Mouse (Mus musculus) right cerebral cortex, adult 18-20 months (tissue): ENCODE results near the gene Tmem62.
"Not testable (repeated sequence)": the region's sequence is repeated elsewhere in the genome, so short reads cannot be mapped to it uniquely, and the experiment has no call there.

ENCODE experiments used
- DNase-seq: peaks from one replicate; pipeline ENCODE4 v3.0.0; 2022; ENCODE audit warnings: mixed read lengths

Gene Tmem62

DNA sequence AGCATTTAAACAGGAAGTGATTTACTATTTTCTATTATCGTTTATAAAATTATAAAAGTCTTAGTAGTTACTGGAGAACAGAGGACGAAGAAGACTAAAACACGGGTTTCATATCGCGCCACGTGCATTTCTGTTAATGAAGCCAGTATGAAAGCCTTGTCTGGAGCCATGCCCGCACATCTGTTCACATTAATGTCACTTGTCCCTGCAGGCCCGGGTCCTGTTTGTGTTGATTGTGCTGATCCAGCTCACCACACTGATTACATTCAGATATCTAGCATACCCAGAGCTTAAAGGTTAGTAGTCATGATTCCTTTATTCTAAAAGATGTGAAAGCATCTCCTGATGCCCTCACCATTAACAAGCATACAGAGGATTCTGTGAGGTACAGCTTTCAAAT is 22.0 kb downstream of the Tmem62 start:
- DNase-seq, result no peak

DNA sequence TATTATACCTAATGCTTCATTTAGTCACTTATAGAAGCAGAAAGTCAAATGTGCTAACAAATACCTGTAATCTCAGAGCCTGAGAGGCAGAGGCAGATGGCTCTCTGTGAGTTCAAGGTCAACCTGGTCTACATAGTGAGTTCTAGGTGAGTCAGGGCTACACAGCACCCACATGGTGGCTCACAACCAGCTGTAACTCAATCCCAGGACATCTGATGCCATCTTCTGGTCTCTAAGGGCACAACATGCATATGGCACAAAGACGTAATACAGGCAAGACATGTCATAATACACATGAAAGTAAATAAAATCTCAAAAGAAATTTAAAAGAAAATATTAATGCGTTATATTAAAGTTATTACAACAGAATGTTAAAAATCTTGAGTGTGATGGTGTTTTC is 26.8 kb downstream of the Tmem62 start:
- DNase-seq, result no peak

DNA sequence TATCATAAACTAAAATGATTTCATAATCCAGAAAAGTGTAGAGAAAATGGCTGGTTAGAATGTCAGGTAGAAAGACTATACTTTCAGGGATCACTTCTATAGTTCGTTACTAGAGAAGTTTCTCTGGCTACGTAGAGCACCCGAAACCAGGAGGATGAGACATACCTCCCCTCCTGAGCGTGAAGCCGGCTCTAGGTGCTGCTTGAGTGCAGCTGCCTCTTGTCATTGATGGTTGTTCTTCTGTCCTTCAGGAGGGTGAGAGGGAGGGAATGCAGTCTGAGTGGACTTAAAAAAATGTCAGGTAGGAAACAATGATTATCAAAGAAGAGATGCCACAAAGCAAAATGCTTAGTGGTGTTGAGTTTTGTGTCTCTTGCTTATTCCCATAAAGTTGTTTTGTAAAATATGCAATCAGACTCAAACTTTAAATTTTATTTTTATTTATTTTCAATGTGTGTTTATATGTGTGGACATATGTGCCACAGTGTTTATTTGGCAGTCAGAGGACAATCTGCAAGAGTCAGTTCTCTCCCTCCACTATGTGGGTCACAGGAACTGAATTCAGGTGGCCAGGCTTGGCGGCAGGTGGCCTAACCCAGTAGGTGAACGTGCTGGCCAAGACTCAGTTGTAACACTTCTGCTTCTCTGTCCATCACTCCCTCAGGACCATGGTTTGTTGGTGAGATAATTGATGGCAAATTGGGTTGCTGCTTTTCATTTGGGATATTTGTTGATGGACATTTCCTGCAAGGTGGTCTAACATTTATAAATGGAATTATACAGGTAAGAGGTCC is 27.4 kb downstream of the Tmem62 start:
- no peak for DNase-seq

DNA sequence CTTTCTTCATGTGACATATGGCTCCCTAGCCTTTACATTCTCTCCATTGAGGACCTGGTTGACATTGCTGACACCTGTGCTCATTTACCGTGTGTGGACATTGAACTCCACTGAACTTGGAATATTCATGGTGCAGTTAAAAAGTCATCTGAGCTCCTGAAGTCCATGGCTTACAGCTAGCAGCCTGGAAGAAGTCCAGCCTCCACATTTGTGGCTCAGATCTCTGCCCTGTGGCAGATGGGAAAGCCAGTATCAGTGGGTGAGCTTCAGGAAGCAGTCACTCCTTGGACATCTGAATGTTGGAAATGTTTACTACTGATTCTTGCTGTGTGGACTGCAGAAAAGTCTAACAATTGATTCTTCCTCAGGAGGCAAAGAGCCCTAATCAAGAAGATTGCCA is 30.2 kb downstream of the Tmem62 start:
- no peak for DNase-seq

DNA sequence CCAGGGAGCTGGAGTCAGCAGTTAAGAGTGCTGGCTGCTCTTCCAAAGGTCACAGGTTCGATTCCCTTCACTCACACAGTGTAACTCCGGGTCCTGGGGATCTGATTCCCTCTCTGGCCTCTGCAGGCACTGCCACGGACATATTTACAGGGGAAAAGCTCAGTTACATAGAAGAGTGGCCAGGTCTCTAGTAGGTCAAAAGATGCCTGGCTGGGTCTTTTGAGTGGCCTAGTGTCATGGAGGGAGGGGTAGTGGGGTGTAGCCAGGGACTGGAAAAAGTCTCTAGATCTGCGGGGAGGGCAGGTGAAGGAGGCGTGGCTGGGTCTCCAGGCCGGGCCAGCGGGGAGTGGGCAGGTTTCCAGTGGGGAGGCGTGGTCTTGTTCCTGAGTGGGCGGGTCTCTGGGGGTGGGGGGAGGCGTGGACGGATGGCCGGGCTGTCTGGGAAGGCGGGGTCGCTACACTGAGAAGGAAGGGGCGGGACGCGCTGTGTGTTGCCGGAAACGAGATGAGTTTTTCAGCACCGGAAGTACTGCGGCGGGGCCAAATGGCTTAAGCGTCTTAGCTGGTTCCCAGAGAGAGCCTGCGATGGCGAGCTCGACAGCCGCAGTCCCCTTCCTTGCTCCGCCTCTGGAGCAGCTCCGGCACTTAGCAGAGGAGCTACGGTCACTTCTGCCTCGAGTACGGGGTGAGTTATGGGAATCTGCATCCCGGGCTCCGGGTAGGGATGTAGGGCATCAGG is 31.3 kb downstream of the Tmem62 start, which contains the start of gene Ccndbp1:
Ccndbp1 (plus strand) TSS at position 479 of the 739 bp plus-strand sequence.
- peak; percentile 85 for DNase-seq

DNA sequence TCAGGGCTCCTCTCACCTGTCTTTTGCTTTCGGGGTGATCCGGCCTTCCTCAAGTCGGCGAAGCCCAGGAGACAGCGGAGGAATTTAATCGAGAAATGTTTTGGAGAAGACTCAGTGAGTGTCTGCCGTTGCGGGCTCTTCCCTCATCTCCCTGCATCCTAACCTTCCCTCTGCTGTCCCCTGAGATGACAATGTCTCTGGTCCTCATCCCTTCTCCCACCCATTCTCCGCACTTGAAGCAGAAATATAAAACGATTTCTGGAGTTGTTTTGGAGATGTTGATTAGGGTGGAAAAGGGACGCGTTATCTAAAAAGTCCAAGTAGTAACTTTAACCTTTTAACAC is 31.8 kb downstream of the Tmem62 start:
- no peak for DNase-seq

DNA sequence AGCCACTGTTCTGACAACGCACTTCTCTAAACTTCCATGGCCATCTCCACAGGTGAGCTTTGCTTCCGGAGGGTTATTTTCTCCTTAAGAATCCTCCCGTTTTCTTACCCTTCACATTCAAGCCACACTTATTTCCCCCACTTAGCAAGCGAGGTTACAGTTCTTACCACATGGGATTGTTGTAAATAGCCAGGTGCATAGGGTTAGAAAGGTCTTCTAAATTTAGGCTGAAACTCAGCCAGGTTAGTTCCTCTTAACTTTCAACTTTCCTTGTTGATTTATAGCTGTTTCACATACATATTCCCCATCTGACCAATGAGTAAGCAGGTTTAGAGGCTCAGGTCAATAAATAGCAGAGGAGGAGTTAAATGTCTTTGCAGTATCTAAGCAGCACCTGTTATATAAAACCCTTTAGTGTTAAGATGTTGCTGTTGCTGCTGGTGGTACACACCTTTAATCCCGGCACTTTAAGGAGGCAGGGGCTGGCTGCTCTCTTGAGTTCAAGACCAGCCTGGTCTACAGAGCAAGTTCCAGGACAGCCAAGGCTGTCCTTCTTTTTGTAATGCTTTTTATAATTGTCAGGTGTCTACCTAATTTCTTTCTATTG is 32.4 kb downstream of the Tmem62 start:
- no peak for DNase-seq

DNA sequence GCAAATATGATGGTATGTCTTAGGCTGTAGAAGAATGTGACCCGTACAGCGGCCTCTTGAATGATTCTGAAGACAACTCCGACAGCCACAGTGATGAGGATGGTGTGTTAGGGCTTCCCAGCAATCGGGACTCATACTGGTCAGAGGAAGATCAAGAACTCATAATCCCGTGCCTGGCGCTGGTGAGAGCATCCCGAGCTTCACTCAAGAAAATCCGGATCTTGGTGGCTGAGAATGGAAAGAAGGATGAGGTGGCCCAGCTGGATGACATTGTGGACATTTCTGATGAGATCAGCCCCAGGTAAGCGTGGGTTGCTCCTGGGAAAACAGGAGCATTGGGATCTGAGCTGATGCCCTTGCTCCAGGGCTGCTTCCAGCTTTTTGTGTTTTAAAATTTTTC is 35.9 kb downstream of the Tmem62 start:
- DNase-seq, result no peak

DNA sequence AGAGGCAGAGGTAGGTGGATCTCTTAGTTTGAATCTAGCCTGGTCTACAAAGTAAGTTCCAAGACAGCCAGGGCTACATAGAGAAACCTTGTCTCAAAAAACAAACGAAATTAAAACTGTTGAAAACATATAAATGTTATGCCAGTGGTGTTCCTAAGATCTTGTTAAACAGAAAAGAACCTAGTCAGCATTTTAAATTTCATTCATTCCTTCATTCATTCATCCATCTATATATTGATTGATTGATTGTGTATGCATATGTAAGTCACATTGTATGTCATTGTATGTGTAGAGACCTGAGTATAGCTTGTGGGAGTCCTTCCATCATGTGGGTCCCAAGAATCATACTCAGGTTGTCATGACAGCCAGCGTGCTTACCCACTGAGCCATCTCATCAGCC is 38.7 kb downstream of the Tmem62 start:
- no peak for DNase-seq

DNA sequence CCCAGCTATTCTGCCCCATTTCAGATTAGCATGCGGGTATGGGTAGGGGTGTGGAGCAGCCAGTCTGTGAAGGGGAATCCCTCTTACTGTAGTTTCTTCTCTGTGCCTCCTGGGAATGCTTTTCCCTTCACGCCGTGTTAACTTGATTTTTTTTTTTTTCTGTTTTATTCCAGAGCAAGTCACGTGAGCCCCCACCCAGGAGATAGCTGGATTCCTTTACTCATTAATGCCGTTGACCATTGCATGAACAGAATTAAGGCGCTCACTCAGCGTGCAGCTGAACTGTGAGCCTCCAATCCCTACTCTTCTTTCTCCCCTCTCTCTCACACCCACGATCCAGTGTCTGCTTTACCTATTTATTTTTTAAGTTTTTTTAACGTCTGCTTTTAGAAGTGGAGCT is 39.4 kb downstream of the Tmem62 start:
- no peak for DNase-seq

DNA sequence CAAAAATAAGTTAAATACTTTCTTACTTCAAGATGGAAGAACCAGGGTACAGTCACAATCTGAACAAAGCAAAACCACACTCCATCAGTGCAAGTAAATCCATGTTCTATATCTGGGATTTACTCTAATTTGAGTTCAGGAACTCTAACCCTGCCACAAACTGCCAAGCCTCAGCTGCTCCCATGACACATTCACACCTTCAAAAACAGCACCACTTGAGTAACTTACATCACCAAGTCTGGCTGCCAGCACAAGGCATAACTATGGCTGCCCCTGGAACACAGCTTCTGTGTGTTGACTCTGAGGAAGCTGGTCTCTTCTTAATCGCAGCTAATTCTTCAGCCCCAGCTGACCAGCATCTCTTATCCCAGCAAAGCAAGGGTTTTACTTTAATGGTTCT is 40.3 kb downstream of the Tmem62 start:
- no peak for DNase-seq

DNA sequence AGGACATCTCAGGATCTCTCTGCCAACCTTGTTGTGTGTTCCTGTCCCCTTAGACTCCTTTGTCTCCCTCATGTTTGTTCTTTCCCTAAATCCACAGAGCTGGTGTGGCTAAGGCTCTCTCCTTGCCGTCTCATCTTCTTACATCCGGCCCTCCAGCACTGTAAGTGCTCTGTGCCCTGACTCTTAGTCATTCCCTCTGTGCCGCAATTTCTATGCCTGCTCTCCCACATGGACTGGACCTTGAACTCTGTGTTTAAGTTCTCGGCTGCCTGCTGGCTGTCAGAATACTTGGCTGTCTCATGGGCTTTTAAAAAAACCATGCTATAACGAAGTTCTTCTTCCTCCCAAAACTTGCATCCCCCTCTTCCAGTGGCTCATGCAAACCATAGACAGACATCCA is 46.1 kb downstream of the Tmem62 start:
- no peak for DNase-seq

DNA sequence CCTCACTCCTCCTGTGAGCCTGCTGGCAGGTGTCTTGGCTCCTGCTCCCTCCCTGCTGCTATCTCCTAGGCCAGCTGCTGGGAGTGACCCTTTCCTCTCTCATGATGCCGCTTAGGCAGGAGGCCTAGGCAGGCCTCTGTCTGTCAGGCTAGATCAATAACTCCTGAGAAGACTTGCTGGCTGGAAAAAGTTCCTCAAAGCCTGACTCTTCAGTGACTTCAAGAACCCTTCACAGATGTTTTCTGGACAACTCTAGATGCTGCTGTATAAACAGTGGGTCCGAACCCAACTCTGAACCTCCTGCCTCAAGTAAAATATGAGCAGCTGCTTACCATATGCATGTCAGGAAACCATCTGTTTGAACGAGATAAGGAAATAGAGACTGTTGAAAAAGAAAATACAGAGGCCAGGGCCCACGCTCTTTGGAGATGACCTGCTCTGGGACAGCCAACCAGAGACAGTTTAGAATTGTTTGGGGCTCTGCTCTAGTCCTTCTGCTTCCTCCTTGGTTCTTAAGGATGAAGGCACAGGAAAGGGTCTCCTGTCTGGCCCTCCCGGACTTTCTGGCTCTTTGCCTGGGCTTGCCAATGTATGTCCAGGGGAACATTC is 60.0 kb downstream of the Tmem62 start, which contains the start of gene Epb42:
Epb42 (minus strand) TSS at position 340 of the 609 bp plus-strand sequence.
- DNase-seq, result no peak

DNA sequence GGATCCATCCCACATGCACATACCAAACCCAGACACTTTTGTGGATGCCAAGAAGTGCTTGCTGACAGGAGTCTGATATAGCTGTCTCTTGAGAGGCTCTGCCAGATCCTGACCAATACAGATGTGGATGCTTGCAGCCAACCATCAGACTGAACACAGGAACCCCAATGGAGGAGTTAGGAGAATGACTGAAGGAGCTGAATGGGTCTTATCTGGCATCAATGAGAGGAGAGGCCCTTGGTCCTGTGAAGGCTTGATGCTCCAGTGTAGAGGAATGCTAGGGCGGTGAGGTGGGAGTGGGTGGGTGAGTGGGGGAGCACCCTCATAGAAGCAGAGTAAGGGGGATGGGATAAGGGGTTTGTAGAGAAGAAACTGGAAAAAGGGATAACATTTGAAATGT is 62.0 kb downstream of the Tmem62 start:
- DNase-seq, result not testable (repeated sequence)

DNA sequence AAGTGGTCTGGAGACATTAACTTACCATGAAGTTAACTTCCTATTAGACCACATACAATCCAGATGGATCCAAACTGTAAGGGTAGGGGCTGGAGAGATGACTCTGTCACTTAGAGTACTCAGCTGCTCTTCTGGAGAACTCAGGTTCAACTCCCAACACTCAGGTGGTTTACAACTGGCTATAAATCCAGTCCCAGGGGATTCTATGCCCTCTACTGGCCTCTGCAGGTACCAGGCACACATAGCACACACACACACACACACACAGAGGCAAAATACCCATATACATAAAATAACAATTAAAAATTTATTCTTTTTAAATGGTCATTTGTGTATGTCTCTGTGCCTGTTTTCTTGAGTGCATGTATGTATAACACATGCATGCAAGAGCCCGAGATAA is 62.6 kb downstream of the Tmem62 start:
- no peak for DNase-seq

DNA sequence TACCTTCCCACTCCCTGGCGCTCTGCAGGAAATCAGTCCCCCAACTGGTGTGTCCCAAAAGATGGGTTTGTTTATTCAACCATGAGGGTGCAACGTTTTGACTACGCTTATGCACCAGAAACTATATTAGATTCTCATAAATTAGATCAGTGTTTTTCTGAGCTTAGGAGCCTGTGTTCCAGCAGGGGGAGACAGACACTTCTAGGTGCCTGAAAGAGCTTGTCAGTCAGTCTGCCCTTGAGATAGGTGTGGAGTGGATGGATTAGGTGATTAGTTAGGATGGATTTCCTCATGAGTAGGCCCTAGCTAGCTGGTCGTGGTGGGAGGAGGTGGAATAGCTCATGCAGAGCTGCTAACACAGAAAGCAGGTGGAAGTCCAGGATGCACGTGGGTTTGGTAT is 64.3 kb downstream of the Tmem62 start:
- DNase-seq, result peak; percentile 16

DNA sequence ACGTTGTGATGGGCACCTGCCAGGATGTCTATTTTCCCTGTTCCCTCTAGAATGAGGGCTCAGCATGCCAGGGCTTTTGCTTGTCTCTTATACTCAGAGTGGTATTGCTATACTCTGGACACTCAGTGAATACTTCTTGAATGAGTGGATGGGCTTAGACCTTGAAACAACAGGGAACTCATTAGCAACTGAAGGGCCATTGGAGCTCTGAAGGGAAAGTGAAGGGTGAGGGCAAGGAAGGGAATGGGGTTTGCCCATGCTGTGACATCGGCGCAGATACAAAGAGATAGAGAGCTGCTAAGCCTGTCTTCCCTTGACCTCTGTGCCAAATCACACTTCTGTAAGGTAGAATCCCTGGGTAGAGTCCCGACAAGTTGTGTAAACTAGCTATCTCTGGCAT is 68.8 kb downstream of the Tmem62 start:
- DNase-seq, result no peak

DNA sequence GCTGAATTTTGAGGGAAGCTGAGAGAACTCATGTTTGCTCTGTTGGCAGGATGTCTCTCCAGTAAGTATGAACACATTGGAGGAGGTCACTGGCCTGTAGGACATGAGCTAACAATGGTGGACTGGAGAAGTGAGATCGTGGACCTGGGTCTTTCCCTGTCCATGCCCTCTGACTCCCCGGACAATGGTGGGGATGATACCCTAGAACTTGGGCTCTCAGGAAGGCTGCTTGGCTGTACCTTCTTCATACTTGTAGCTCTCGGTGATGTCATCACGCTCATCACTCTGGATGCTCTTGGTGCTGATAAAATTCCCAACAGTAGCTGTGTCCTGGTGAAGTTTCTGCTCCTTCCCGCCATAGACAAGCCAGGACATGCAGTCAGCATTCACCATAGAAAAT is 75.4 kb downstream of the Tmem62 start:
- DNase-seq, result no peak

DNA sequence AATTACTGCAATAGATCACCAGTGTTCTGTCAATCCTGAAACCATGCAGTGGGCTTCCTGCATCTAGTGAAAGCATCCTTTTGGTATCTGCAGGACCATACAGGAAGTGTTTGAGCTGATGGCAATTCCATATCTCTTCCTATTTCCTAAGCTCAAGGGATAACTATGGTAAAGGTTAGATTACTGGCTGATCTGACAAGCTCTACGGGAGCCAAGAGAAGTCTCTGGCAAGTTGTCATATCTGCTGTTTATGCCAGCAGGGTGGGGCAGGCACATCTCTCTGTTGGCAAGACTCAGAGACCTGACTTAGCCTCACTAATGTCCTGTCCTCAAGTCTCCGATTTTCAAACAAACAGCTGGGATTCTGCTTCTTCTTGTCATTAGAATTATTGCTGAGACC is 77.2 kb downstream of the Tmem62 start:
- no peak for DNase-seq

DNA sequence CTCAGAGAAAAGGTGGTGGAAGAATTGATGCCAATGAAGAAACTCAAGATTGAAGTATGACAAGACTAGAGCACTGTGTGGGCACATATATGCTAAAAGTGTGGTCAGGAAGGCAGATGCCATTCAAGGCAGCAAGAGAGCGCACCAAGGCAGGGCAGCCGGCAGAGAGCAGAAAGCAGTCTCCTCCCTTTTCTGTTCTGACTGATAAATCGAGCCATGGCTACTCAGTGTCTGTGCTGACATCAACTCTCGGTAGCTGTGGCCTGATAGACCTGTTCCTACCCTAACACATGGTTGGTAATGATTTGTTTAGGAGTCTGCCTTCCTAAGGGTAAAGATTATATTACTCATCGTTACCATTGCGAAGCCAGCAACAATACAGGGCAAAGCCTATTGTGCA is 79.1 kb downstream of the Tmem62 start:
- no peak for DNase-seq
